Mouse (Mus musculus) lung, adult 2 months (tissue): ENCODE results near the gene Rimkla.

Source experiments
- CTCF ChIP-seq: fragments of 200-500 bp; IDR thresholded peaks from 2 replicates; pipeline ENCODE4 v1.5.1; 2011; ENCODE audit warnings: mild to moderate bottlenecking, low read length, control low read depth; ENCODE audit not compliant: insufficient read depth
- POLR2A ChIP-seq: fragments of 200-500 bp; IDR thresholded peaks from 2 replicates; pipeline ENCODE4 v1.6.1; 2011; ENCODE audit warnings: low read depth, mild to moderate bottlenecking, control low read depth, low read length, borderline replicate concordance; ENCODE audit errors: extremely low read depth

DNA sequence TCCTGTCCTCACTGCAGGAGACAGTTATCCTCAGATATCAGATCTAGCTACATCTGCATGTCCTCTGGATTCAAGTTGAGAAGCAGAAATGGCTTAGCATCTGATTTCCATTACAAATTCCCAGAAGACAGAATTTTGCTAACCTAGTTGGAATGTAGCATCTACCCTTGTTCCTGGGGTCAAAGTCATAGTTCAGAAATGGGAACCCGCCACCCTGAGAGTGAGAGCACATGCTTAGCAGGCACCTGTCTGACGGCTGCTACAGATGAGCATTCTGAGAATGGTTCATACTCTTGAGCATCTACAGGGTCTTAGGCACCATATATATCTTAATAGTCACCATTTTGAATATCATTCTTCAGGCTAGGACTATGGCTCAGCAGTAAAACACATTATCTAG is 54.5 kb downstream of the Rimkla start:
- TF ChIP-seq CTCF = no peak
- no peak for TF ChIP-seq POLR2A
